ENCODE assay signal across 8 mouse cellular contexts in genomic region chr2:156143367-156143766, GRCm38 (mm10). TPM values are rescaled to one million over a fixed set of nuclear protein-coding genes. Genes with fewer than 3 reads are reported as not detected.
DNase-seq lines count a peak whose midpoint lies in the region; ATAC-seq and TF ChIP-seq lines count a peak whose summit lies in the region.

No protein-coding gene starts in this region.

- no peaks in the 10 kb centered on the region for H3K27me3 ChIP-seq in cerebellum, adult 2 months (ENCODE audit: control insufficient read depth, insufficient read depth, low read length)
- no peaks in the 10 kb centered on the region for H3K27me3 ChIP-seq in CH12.LX (replicated peaks)
- H3K27me3 ChIP-seq in limb, embryonic 15.5 days, result no peaks in the 10 kb centered on the region
- no peaks in the 10 kb centered on the region for H3K27me3 ChIP-seq in small intestine, adult 2 months (ENCODE audit: control insufficient read depth, insufficient read depth, low read length)

- H3K9ac ChIP-seq in CH12.LX (ENCODE audit: insufficient read depth, low read depth), result peak overlapping the region; percentile 69
- H3K9ac ChIP-seq in limb, embryonic 15.5 days, result peak overlapping the region; percentile 78

- TF ChIP-seq EP300 in CH12.LX (IDR thresholded peaks at IDR 0.05; ENCODE audit: low read length), result no peak

- no peak for TF ChIP-seq CTCF in cerebellum, adult 2 months (IDR thresholded peaks at IDR 0.05; ENCODE audit: borderline replicate concordance, insufficient read depth, low read depth, low read length)
- TF ChIP-seq CTCF in CH12.LX (conservative IDR thresholded peaks at IDR 0.05 in 1 of 2, IDR thresholded peaks at IDR 0.05 in 1 of 2; ENCODE audit: low read depth in 2 of 2, low read length in 2 of 2), result no peak
- no peak for TF ChIP-seq CTCF in small intestine, adult 2 months (IDR thresholded peaks at IDR 0.05; ENCODE audit: extremely low read depth, insufficient read length, insufficient replicate concordance, low read depth, low read length)

- H3K36me3 ChIP-seq in CH12.LX (replicated peaks in 1 of 2; ENCODE audit: control insufficient read depth in 1 of 2, insufficient read depth in 1 of 2, low read length in 1 of 2), result peaks cover 36 to 55% of the 10 kb centered on the region in 2 experiments
- peaks cover 31% of the 10 kb centered on the region for H3K36me3 ChIP-seq in limb, embryonic 15.5 days
- peaks cover 21% of the 10 kb centered on the region for H3K36me3 ChIP-seq in small intestine, adult 2 months (ENCODE audit: control insufficient read depth, insufficient read depth, low read length)

- WGBS in cerebellum, adult 2 months, result 1% methylated on average over 16 of the region's 16 CpGs
- 1% methylated on average over 16 of the region's 16 CpGs for WGBS in limb, embryonic 15.5 days
- 3% methylated on average over 16 of the region's 16 CpGs for WGBS in small intestine, adult 2 months

- no peaks in the 10 kb centered on the region for H3K9me3 ChIP-seq in CH12.LX (replicated peaks; ENCODE audit: low read length)
- H3K9me3 ChIP-seq in limb, embryonic 15.5 days, result no peaks in the 10 kb centered on the region

- peak overlapping the region; percentile 85 for H3K4me3 ChIP-seq in cerebellum, adult 2 months (replicated peaks; ENCODE audit: insufficient read depth, low read depth, low read length)
- H3K4me3 ChIP-seq in CH12.LX (replicated peaks in 1 of 3; ENCODE audit: low read depth in 2 of 3, low read length in 2 of 3, poor library complexity in 1 of 3), result peak overlapping the region; percentile 52 to 93 (median 82)
- H3K4me3 ChIP-seq in limb, embryonic 15.5 days, result peak overlapping the region; percentile 85
- peak overlapping the region; percentile 77 for H3K4me3 ChIP-seq in small intestine, adult 2 months (ENCODE audit: low read depth, low read length)

- no peak for TF ChIP-seq RAD21 in CH12.LX (IDR thresholded peaks at IDR 0.05; ENCODE audit: low read depth, low read length)

- dilution Hi-C loops in CH12.LX (cut with MboI; ENCODE audit: extremely low pct_ligation_motif_present, extremely low pct_unique_long_range_greater_than_20kb, low sequenced_read_pairs), result no loop called here

- TF ChIP-seq POLR2A in cerebellum, adult 2 months (IDR thresholded peaks at IDR 0.05; ENCODE audit: borderline replicate concordance, insufficient read depth, low read length), result no peak
- no peak for TF ChIP-seq POLR2A in CH12.LX (IDR thresholded peaks at IDR 0.05; ENCODE audit: low read depth, low read length)
- no peak for TF ChIP-seq POLR2A in small intestine, adult 2 months (IDR thresholded peaks at IDR 0.05; ENCODE audit: low read depth, low read length)

- H3K79me2 ChIP-seq in CH12.LX (replicated peaks; ENCODE audit: control insufficient read depth, extremely low read depth, insufficient read depth, poor library complexity, severe bottlenecking), result peaks cover 15% of the 10 kb centered on the region; the same call in 1 of the 2 replicates

- in situ Hi-C loops in CH12.LX (cut with MboI; ENCODE audit: low pct_ligation_motif_present, low pct_unique_long_range_greater_than_20kb, low sequenced_read_pairs), result loop anchor here (25.0 kb wide), 1 partner anchor 306 kb away; the partner anchor contains the start of genes Eif6 and Fam83c

- ATAC-seq in erythroid progenitor cell, adult 5-6 weeks (replicated peaks; ENCODE audit: low FRiP score, poor library complexity, severe bottlenecking), result peak; percentile 30
- ATAC-seq in limb, embryonic 15.5 days (ENCODE audit: insufficient number of reproducible peaks, low FRiP score, low TSS enrichment, low read depth), result no peak

- DNase-seq in cerebellum, adult 2 months, result no peak
- no peak for DNase-seq in cerebellum, postnatal 36 days
- DNase-seq in CH12.LX (ENCODE audit: extremely low read depth), result peak; percentile 22
- no peak for DNase-seq in cerebellum, postnatal 25 days
- no peak for DNase-seq in layer of hippocampus, postnatal 10 days (ENCODE audit: low spot score in 2 of 2)

- peak overlapping the region; percentile 98 for H3K4me2 ChIP-seq in CH12.LX (ENCODE audit: insufficient read depth, low read depth, poor library complexity, severe bottlenecking)
- H3K4me2 ChIP-seq in limb, embryonic 15.5 days, result peak overlapping the region; percentile 71

- no peaks in the 10 kb centered on the region for H3K4me1 ChIP-seq in cerebellum, adult 2 months (ENCODE audit: control insufficient read depth, insufficient read depth, low read length)
- H3K4me1 ChIP-seq in CH12.LX (ENCODE audit: control insufficient read depth in 1 of 2, insufficient read depth in 2 of 2), result peaks cover 0 to 15% of the 10 kb centered on the region in 2 experiments; a peak in 2 of 4 replicates
- peaks cover 10% of the 10 kb centered on the region for H3K4me1 ChIP-seq in limb, embryonic 15.5 days
- no peaks in the 10 kb centered on the region for H3K4me1 ChIP-seq in small intestine, adult 2 months (ENCODE audit: control insufficient read depth, insufficient read depth, insufficient read length, low read length)

- H3K27ac ChIP-seq in cerebellum, adult 2 months (ENCODE audit: insufficient read depth, low read length), result no peak overlapping the region
- H3K27ac ChIP-seq in CH12.LX (ENCODE audit: insufficient read depth, low read depth), result no peak overlapping the region
- peak overlapping the region; percentile 94 for H3K27ac ChIP-seq in limb, embryonic 15.5 days
- H3K27ac ChIP-seq in small intestine, adult 2 months (ENCODE audit: insufficient read depth, low read depth, low read length), result peak overlapping the region; percentile 35

TF ChIP-seq in CH12.LX, 34 proteins besides CTCF, POLR2A, EP300 and RAD21:
- TF ChIP-seq JUN (IDR thresholded peaks at IDR 0.05; ENCODE audit: insufficient read depth, low read depth, low read length) (no peak), MXI1 (IDR thresholded peaks at IDR 0.05; ENCODE audit: low read depth, low read length) (no peak), MAFK (IDR thresholded peaks at IDR 0.05; ENCODE audit: insufficient replicate concordance, low read length) (no peak), NELFE (IDR thresholded peaks at IDR 0.05; ENCODE audit: low read depth, low read length) (no peak), UBTF (IDR thresholded peaks at IDR 0.05; ENCODE audit: low read depth, low read length) (no peak), MAX (IDR thresholded peaks at IDR 0.05; ENCODE audit: low read length) (no peak)
TF ChIP-seq in CH12.LX: peak in this region for 0.

RNA-seq across cellular contexts. Expression of gene Romo1, which starts 0.5 kb away (rescaled TPM):
- 245 and 250 TPM in 2 replicates for polyA plus RNA-seq in cerebellum, adult 2 months (2012; rRNA removed)
- total RNA-seq in CH12.LX (2012; rRNA removed), result 292 and 319 TPM in 2 replicates
- total RNA-seq in CH12.LX (2014; rRNA removed), result 110 and 130 TPM in 2 replicates
- polyA plus RNA-seq in CH12.LX (2012; ENCODE audit: insufficient read length, low read depth), result 255 and 303 TPM in 2 replicates
- total RNA-seq in erythroid progenitor cell, adult 5-6 weeks (2015; ENCODE audit: low replicate concordance), result 26.8 and 43.6 TPM in 2 replicates
- 4.2 and 16.4 TPM in 2 replicates for total RNA-seq in erythroid progenitor cell, adult 5-6 weeks (2017; ENCODE audit: low replicate concordance)
- polyA plus RNA-seq in limb, embryonic 15.5 days (2015; fragmentation: Nextera tagmentation; extraction: Ambion mirVana), result 316 and 346 TPM in 2 replicates
- polyA plus RNA-seq in small intestine, adult 2 months (2012; rRNA removed), result 162 and 200 TPM in 2 replicates
- 100 to 1,000 TPM; 230 to 245 TPM for total RNA-seq in layer of hippocampus, postnatal 10 days (2021)

RNA-seq across cellular contexts. Expression of gene Nfs1, which starts 0.6 kb away (rescaled TPM):
- polyA plus RNA-seq in cerebellum, adult 2 months (2012; rRNA removed), result 67.5 and 71.7 TPM in 2 replicates
- total RNA-seq in CH12.LX (2012; rRNA removed) (58.6 and 60.6 TPM in 2 replicates), CH12.LX (2014; rRNA removed) (68.8 and 72.1 TPM in 2 replicates)
- polyA plus RNA-seq in CH12.LX (2012; ENCODE audit: insufficient read length, low read depth), result 49.2 and 51.3 TPM in 2 replicates
- 56.6 and 86.8 TPM in 2 replicates for total RNA-seq in erythroid progenitor cell, adult 5-6 weeks (2015; ENCODE audit: low replicate concordance)
- total RNA-seq in erythroid progenitor cell, adult 5-6 weeks (2017; ENCODE audit: low replicate concordance), result 20.4 and 21.9 TPM in 2 replicates
- 39.3 and 43.6 TPM in 2 replicates for polyA plus RNA-seq in limb, embryonic 15.5 days (2015; fragmentation: Nextera tagmentation; extraction: Ambion mirVana)
- 32.2 and 40.3 TPM in 2 replicates for polyA plus RNA-seq in small intestine, adult 2 months (2012; rRNA removed)
- total RNA-seq in layer of hippocampus, postnatal 10 days (2021), result 10 to 100 TPM; 33.1 to 35.3 TPM

RNA-seq across cellular contexts. Expression of gene Gm28036, which starts 16.5 kb away (rescaled TPM):
- 4.0 and 5.7 TPM in 2 replicates for polyA plus RNA-seq in cerebellum, adult 2 months (2012; rRNA removed)
- 14.7 and 18.8 TPM in 2 replicates for total RNA-seq in CH12.LX (2012; rRNA removed)
- 10.5 and 17.0 TPM in 2 replicates for total RNA-seq in CH12.LX (2014; rRNA removed)
- 15.3 and 18.4 TPM in 2 replicates for polyA plus RNA-seq in CH12.LX (2012; ENCODE audit: insufficient read length, low read depth)
- 2.5 TPM in 1 of 2 replicates, not detected in the other for total RNA-seq in erythroid progenitor cell, adult 5-6 weeks (2015; ENCODE audit: low replicate concordance)
- 11.3 and 23.7 TPM in 2 replicates for total RNA-seq in erythroid progenitor cell, adult 5-6 weeks (2017; ENCODE audit: low replicate concordance)
- 19.5 and 20.9 TPM in 2 replicates for polyA plus RNA-seq in limb, embryonic 15.5 days (2015; fragmentation: Nextera tagmentation; extraction: Ambion mirVana)
- 0.42 and 0.74 TPM in 2 replicates for polyA plus RNA-seq in small intestine, adult 2 months (2012; rRNA removed)
- total RNA-seq in layer of hippocampus, postnatal 10 days (2021), result 10 to 100 TPM; 21.7 to 24.7 TPM

RNA-seq across cellular contexts. Expression of gene Rbm12, which starts 31.6 kb away (rescaled TPM):
- 9.2 and 12.6 TPM in 2 replicates for polyA plus RNA-seq in cerebellum, adult 2 months (2012; rRNA removed)
- total RNA-seq in CH12.LX (2012; rRNA removed) (9.6 and 13.2 TPM in 2 replicates), CH12.LX (2014; rRNA removed) (20.7 and 25.2 TPM in 2 replicates)
- polyA plus RNA-seq in CH12.LX (2012; ENCODE audit: insufficient read length, low read depth), result 33.4 and 36.5 TPM in 2 replicates
- 39.4 and 47.6 TPM in 2 replicates for total RNA-seq in erythroid progenitor cell, adult 5-6 weeks (2015; ENCODE audit: low replicate concordance)
- 12.3 and 18.4 TPM in 2 replicates for total RNA-seq in erythroid progenitor cell, adult 5-6 weeks (2017; ENCODE audit: low replicate concordance)
- 21.9 and 26.0 TPM in 2 replicates for polyA plus RNA-seq in limb, embryonic 15.5 days (2015; fragmentation: Nextera tagmentation; extraction: Ambion mirVana)
- polyA plus RNA-seq in small intestine, adult 2 months (2012; rRNA removed), result 3.6 and 10.6 TPM in 2 replicates
- 10 to 100 TPM; 33.5 to 34.8 TPM for total RNA-seq in layer of hippocampus, postnatal 10 days (2021)

RNA-seq across cellular contexts. Expression of gene Cpne1, which starts 31.6 kb away (rescaled TPM):
- polyA plus RNA-seq in cerebellum, adult 2 months (2012; rRNA removed), result 50.9 and 54.3 TPM in 2 replicates
- total RNA-seq in CH12.LX (2012; rRNA removed) (36.8 and 39.8 TPM in 2 replicates), CH12.LX (2014; rRNA removed) (34.0 and 36.6 TPM in 2 replicates)
- 24.6 and 33.0 TPM in 2 replicates for polyA plus RNA-seq in CH12.LX (2012; ENCODE audit: insufficient read length, low read depth)
- 46.5 and 58.7 TPM in 2 replicates for total RNA-seq in erythroid progenitor cell, adult 5-6 weeks (2015; ENCODE audit: low replicate concordance)
- total RNA-seq in erythroid progenitor cell, adult 5-6 weeks (2017; ENCODE audit: low replicate concordance), result 14.9 and 26.0 TPM in 2 replicates
- 57.3 and 57.8 TPM in 2 replicates for polyA plus RNA-seq in limb, embryonic 15.5 days (2015; fragmentation: Nextera tagmentation; extraction: Ambion mirVana)
- 18.6 and 51.2 TPM in 2 replicates for polyA plus RNA-seq in small intestine, adult 2 months (2012; rRNA removed)
- 10 to 100 TPM; 28.8 to 32.7 TPM for total RNA-seq in layer of hippocampus, postnatal 10 days (2021)

Comparison
In these comparisons a context has a peak if more than half of its experiments do, and no peak if none do; other contexts are left out.
1. H3K27ac ChIP-seq: peak in limb, embryonic 15.5 days (single experiment) and small intestine, adult 2 months (single experiment); none in cerebellum, adult 2 months (single experiment) and CH12.LX (single experiment).
2. Peak in every context shown above with its lines, with median percentiles within 50 percentile points of each other: H3K4me3 ChIP-seq.